Mouse (Mus musculus) left cerebral cortex, postnatal 14 days (tissue): ENCODE data around the gene Mybpc2. TPM values are rescaled to one million over a fixed set of nuclear protein-coding genes. Genes with fewer than 3 reads are reported as not detected.

Source experiments
- DNase-seq, 2 experiments: peaks; one replicate each; pipeline ENCODE4 v3.0.0; 2021 to 2022; ENCODE audit warnings: low spot score in 2 of 2, mixed read lengths in 1 of 2
- intact Hi-C: fragments of 180-260 bp; cut with DNase I; formaldehyde crosslinking; loops from one replicate; pipeline ENCODE4 v1.15.1; 2025
- total RNA-seq, 2 experiments: library from RNA; stranded (reverse); gene quantifications; 2 replicates each; pipeline ENCODE4 v1.2.3; 2021

Mybpc2 gene
- total RNA-seq, 2 experiments from 2014 or later: 0.30 TPM; not detected in 1

- no peak for DNase-seq
- intact Hi-C loops: no loop called here
Observed at GRCm38 (mm10) chr7:44469677-44470675, 54.5 kb downstream of the Mybpc2 start.

GRCm38 (mm10) chr7:44468644-44469285 is 55.7 kb downstream of the Mybpc2 start:
- no peak for DNase-seq
- intact Hi-C loops: no loop called here

DNA sequence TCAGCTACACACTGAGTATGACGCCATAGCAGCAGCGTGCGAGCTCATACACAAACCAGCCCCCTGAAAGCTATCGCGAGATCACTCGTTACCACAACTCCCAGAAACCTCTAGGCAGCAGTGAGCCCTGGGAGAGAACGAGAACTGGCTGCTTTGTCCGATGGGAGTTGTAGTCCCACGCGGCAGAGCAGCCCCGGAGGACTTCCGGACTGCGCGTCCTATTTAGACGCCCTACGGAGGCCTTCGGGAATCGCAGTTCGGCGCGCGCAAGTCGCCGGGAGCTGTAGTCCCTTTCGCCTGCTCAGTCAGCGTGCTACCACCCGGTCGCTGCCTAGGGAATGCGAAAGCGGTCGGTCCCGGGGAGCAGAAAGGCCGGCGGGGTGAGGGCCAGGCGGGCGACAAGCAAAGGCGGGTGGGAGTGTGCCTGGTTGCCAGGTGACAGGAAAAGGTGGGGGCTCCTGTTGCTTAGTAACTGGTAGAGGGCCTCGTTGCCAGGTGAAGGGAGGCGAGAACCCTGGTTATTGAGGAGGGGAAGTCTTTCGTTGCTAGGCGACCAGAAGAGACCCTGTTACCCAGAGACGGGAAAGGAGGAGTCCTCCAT is 56.5 kb downstream of the Mybpc2 start, which contains the start of gene Josd2:
Gene Josd2, plus strand, starts transcription at position 170 of the 601 bp plus-strand sequence.
- DNase-seq: peak; percentile 96 to 98
- intact Hi-C loops: no loop called here

GRCm38 (mm10) chr7:44466888-44467311 is 57.6 kb downstream of the Mybpc2 start:
- DNase-seq: no peak
- intact Hi-C loops: no loop called here

GRCm38 (mm10) chr7:44466006-44466887 is 58.2 kb downstream of the Mybpc2 start:
- intact Hi-C loops: no loop called here
- DNase-seq: no peak

DNA sequence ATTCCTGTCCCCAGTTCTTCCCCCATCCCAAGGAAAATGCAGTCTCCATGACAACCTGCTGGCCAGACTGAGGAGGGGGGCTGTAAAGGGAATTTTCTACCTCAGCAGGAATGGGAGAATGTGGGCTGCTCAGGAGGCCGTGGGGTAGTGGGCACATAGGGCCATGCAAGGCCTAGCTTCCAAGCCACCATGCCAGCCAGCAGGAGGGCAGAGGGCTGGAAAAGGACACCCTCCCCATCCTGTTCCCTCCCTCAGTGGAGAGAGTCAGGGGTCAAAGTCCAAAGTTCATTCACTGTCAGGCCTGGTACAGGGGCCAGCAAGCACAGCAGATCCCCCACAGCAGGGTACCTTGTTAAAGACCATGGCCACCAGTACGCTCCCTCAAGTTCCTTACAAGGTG is 59.3 kb downstream of the Mybpc2 start, which contains the start of gene Aspdh:
Gene Aspdh, plus strand, starts transcription at position 281 of the 400 bp plus-strand sequence.
- intact Hi-C loops: no loop called here
- no peak for DNase-seq

GRCm38 (mm10) chr7:44464511-44464910 is 59.9 kb downstream of the Mybpc2 start:
- DNase-seq: peak; percentile 86 to 95
- intact Hi-C loops: no loop called here

DNA sequence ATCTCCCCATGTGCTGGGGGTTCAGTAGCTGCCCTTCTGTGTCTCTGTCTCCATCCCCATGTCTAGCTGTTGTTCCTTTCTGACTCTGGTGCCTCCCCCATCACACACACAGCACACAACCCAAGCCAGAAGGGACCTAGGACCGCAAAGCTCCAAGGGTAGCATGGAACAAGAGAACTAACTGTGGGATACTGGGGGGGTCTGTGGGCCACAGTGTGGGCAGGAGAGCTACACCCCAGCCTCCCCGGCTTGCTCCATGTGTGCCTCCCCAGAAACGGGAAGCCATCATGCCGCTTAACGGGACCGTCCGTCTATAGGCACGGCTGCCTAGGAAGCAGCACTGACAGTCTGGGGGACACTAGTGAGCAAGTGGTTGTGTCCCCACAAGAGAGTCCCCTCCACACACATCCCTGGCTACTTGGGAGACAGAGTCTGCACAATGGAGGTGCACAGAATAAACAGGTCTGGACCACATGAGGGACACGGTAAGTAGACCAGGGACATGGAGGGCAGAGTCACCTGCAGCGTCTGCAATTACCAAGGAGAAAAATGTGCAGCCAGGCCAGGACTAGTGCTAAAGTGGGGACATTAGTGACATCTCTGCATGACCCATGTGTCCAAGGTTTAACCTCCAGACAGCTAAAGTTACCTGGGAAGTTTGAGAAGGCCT is 60.8 kb downstream of the Mybpc2 start:
- intact Hi-C loops: loop anchor here (2.0 kb wide), 1 partner anchor 19 kb away; no protein-coding TSS in a partner anchor
- no peak for DNase-seq

GRCm38 (mm10) chr7:44463056-44463425 is 61.4 kb downstream of the Mybpc2 start:
- DNase-seq: no peak
- intact Hi-C loops: loop anchor here (2.0 kb wide), 1 partner anchor 18 kb away; no protein-coding TSS in a partner anchor

DNA sequence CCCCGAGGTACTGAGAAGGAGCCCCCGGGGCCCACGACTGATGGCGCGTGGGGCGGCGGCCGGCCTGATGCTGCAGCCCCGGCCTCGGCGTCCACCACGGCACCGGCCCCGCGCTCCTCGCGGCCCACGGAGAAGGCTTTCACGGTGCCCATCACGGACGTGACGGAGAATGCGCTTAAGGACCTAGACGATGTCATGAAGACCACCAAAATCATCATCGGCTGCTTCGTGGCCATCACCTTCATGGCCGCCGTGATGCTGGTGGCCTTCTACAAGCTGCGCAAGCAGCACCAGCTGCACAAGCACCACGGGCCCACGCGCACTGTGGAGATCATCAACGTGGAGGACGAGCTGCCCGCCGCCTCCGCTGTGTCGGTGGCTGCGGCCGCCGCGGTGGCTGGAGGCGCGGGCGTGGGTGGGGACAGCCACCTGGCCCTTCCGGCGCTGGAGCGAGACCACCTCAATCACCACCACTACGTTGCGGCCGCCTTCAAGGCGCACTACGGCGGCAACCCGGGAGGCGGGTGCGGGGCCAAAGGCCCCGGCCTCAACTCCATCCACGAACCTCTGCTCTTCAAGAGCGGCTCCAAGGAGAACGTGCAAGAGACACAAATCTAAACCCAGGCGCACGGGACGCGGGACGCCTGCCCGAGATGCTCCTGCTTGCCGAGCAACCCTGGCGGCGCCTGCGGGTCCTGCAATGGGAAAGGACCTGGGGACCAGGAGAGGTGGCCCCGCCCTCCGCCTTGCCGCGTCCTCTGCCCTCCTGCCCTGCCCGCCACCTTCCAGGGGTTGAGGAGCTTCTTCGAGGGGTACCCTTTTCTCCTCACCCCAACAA is 62.0 kb downstream of the Mybpc2 start:
- intact Hi-C loops: loop anchor here (2.0 kb wide), 1 partner anchor 18 kb away; no protein-coding TSS in a partner anchor
- DNase-seq: peak in 1 of 2 experiments; percentile 41

- no peak for DNase-seq
- intact Hi-C loops: loop anchor here (2.0 kb wide), 1 partner anchor 17 kb away; no protein-coding TSS in a partner anchor
Observed at GRCm38 (mm10) chr7:44461503-44462217, 62.8 kb downstream of the Mybpc2 start.

- no peak for DNase-seq
- intact Hi-C loops: no loop called here
Observed at GRCm38 (mm10) chr7:44460767-44461502, 63.5 kb downstream of the Mybpc2 start.

- intact Hi-C loops: no loop called here
Observed at GRCm38 (mm10) chr7:44460067-44460466, 64.4 kb downstream of the Mybpc2 start.

GRCm38 (mm10) chr7:44456302-44456701 is 68.2 kb downstream of the Mybpc2 start:
- intact Hi-C loops: no loop called here
- no peak for DNase-seq

More at GRCm38 (mm10) chr7:44460067-44460466, 64.4 kb downstream of the Mybpc2 start:
- DNase-seq: no peak

GRCm38 (mm10) chr7:44453256-44453655 is 71.2 kb downstream of the Mybpc2 start:
- DNase-seq: no peak
- intact Hi-C loops: no loop called here
